Mouse (Mus musculus) limb, embryonic 11.5 days (tissue): ENCODE data around the gene Mrpl37. TPM values are rescaled to one million over a fixed set of nuclear protein-coding genes. Genes with fewer than 3 reads are reported as not detected.
A peak's percentile ranks its signal among the peaks of the same experiment; 100 is the strongest.

Experiments
- ATAC-seq: fragments of 200-750 bp; cut with Nextera tagmentation; 2 replicates; pipeline ENCODE4 v1.8.0; 2017; ENCODE audit warnings: low read depth; ENCODE audit not compliant: insufficient number of reproducible peaks, low FRiP score, low TSS enrichment
- DNase-seq: peaks from one replicate; pipeline ENCODE4 v3.0.0-alpha.2; 2015; ENCODE audit warnings: low spot score
- H3K27ac ChIP-seq: fragments of 300-500 bp; sonication (generic); replicated peaks from 2 replicates; pipeline ENCODE4 v1.5.1; 2014; ENCODE audit warnings: low read depth, mild to moderate bottlenecking, low read length
- H3K27me3 ChIP-seq: fragments of 300-500 bp; sonication (generic); 2 replicates; pipeline ENCODE4 v1.6.1; 2014; ENCODE audit warnings: mild to moderate bottlenecking, low read length, mixed read lengths; ENCODE audit not compliant: control insufficient read depth, insufficient read depth
- H3K36me3 ChIP-seq: fragments of 300-500 bp; sonication (generic); 2 replicates; pipeline ENCODE4 v1.6.1; 2014; ENCODE audit warnings: mild to moderate bottlenecking, low read length, moderate library complexity, mixed read lengths; ENCODE audit not compliant: control insufficient read depth, insufficient read depth
- H3K4me1 ChIP-seq: fragments of 300-500 bp; sonication (generic); 2 replicates; pipeline ENCODE4 v1.6.1; 2014; ENCODE audit warnings: low read length, mixed read lengths; ENCODE audit not compliant: control insufficient read depth, insufficient read depth
- H3K4me2 ChIP-seq: fragments of 300-500 bp; sonication (generic); 2 replicates; pipeline ENCODE4 v1.6.1; 2014; ENCODE audit warnings: low read depth, mild to moderate bottlenecking, moderate library complexity; ENCODE audit not compliant: severe bottlenecking
- H3K4me3 ChIP-seq: fragments of 300-500 bp; sonication (generic); 2 replicates; pipeline ENCODE4 v1.5.1; 2014; ENCODE audit warnings: low read depth, low read length
- H3K9ac ChIP-seq: fragments of 300-500 bp; sonication (generic); 2 replicates; pipeline ENCODE4 v1.6.1; 2014; ENCODE audit warnings: mild to moderate bottlenecking, low read length
- H3K9me3 ChIP-seq: fragments of 300-500 bp; sonication (generic); 2 replicates; pipeline ENCODE4 v1.6.1; 2016; ENCODE audit warnings: low read length; ENCODE audit not compliant: control insufficient read depth
- WGBS: fragments of 180-500 bp; shearing (Covaris S2); extraction: QIAGEN DNeasy Blood & Tissue Kit; methylation state at CpG from one replicate; pipeline ENCODE4 v1.1.7; 2014; 5-methylcytosine and 5-hydroxymethylcytosine counted together
- polyA plus RNA-seq: library from polyadenylated mRNA; unstranded; fragments of >200 nt; fragmentation: Nextera tagmentation; extraction: Ambion mirVana; gene quantifications from 2 replicates; pipeline ENCODE4 v1.2.1, GENCODE M21; 2014

Gene Mrpl37
- polyA plus RNA-seq, 1 experiment from 2014 or later, result 131 TPM

- ATAC-seq (no peak), DNase-seq (no peak)
- no peaks in the 10 kb centered on the region for H3K9me3 ChIP-seq
- H3K4me1 ChIP-seq, result peaks cover 27% of the 10 kb centered on the region
- no peak overlapping the region for H3K4me2 ChIP-seq
- H3K27me3 ChIP-seq, result no peaks in the 10 kb centered on the region
- H3K9ac ChIP-seq, result no peak overlapping the region
- H3K27ac ChIP-seq, result no peak overlapping the region
- no peak overlapping the region for H3K4me3 ChIP-seq
- 34% methylated on average over 15 of the region's 15 CpGs for WGBS
- no peaks in the 10 kb centered on the region for H3K36me3 ChIP-seq
These were observed 31.2 kb upstream of the Mrpl37 start for GRCm38 (mm10) chr4:107097871-107098270.

GRCm38 (mm10) chr4:107096841-107097373, 30.2 kb upstream of the Mrpl37 start, which contains the start of gene Cdcp2:
TSS of gene Cdcp2 (plus strand) at chr4:107096891.
- H3K4me1 ChIP-seq, result peaks cover 28% of the 10 kb centered on the region
- DNase-seq (no peak), ATAC-seq (no peak)
- no peaks in the 10 kb centered on the region for H3K9me3 ChIP-seq
- no peaks in the 10 kb centered on the region for H3K36me3 ChIP-seq
- no peaks in the 10 kb centered on the region for H3K27me3 ChIP-seq
- no peak within 1 kb of the TSS for H3K4me3 ChIP-seq
- no peak within 1 kb of the TSS for H3K27ac ChIP-seq
- H3K9ac ChIP-seq, result no peak within 1 kb of the TSS; the same call in 1 of the 2 replicates
- no peak within 1 kb of the TSS for H3K4me2 ChIP-seq
- WGBS, result 58% methylated on average over 16 of the region's 16 CpGs

DNA sequence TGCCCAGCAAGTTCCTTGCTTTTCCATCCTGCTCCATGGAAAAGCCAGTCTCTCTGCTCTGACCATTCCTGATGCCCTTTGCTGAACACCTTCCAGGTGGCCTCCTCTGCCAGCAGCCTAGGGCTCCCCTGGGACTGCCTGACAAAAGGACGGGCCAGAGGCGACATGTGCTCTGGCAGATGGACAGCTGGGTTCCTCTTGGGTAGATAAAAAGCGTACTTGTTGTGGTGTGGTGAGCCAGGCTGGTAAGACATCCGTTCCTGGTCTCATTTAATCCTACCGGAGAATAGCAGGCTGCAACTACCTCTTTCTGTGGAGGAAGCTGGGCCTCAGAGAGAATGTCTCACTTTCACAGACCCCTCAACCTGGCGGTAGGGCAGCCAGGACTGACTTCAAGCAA, 29.4 kb upstream of the Mrpl37 start:
- DNase-seq (no peak), ATAC-seq (no peak)
- no peaks in the 10 kb centered on the region for H3K9me3 ChIP-seq
- H3K36me3 ChIP-seq, result no peaks in the 10 kb centered on the region
- H3K4me2 ChIP-seq, result no peak overlapping the region
- no peaks in the 10 kb centered on the region for H3K27me3 ChIP-seq
- H3K4me3 ChIP-seq, result no peak overlapping the region
- no peak overlapping the region for H3K27ac ChIP-seq
- peaks cover 28% of the 10 kb centered on the region for H3K4me1 ChIP-seq
- no peak overlapping the region for H3K9ac ChIP-seq
- WGBS, result 51% methylated on average over 6 of the region's 6 CpGs

- H3K4me1 ChIP-seq, result peaks cover 28% of the 10 kb centered on the region
- 68% methylated on average over 16 of the region's 16 CpGs for WGBS
These were observed 28.0 kb upstream of the Mrpl37 start for GRCm38 (mm10) chr4:107094484-107095187.

DNA sequence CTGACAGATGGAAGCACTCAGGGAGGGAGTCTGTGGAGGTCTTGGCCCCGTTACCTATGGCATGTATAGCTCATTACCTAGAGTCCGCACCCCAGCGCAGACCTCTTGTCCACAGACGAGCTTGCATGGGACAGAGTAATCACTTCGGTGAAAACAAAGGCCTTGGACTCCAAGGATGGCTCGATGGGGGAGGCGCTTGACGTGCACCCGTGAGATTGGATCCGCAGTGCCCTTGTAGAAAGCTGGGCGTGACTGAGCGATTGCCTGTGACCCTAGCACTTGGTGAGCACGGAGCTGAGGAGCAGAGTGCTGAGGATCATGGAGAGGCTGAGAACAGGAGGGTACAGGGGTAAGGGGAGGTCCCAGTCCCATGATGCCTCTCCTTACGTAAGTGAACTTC, 25.0 kb upstream of the Mrpl37 start:
- Histone ChIP-seq H3K9me3 (no peaks in the 10 kb centered on the region), H3K27me3 (no peaks in the 10 kb centered on the region), H3K4me2 (no peak overlapping the region), H3K27ac (no peak overlapping the region), H3K4me1 (peaks cover 17% of the 10 kb centered on the region), H3K4me3 (no peak overlapping the region), H3K9ac (no peak overlapping the region), H3K36me3 (no peaks in the 10 kb centered on the region)
- DNase-seq, result no peak
- ATAC-seq, result no peak
- 74% methylated on average over 14 of the region's 14 CpGs for whole genome bisulfite sequencing

More at GRCm38 (mm10) chr4:107094484-107095187, 28.0 kb upstream of the Mrpl37 start:
- H3K9ac ChIP-seq, result no peak overlapping the region
- no peaks in the 10 kb centered on the region for H3K9me3 ChIP-seq
- H3K27me3 ChIP-seq, result no peaks in the 10 kb centered on the region
- H3K4me2 ChIP-seq, result no peak overlapping the region
- peak; percentile 49; the same call in 1 of the 2 replicates for ATAC-seq
- peak overlapping the region; percentile 2; the same call in 1 of the 2 replicates for H3K27ac ChIP-seq
- peak; percentile 65 for DNase-seq
- H3K36me3 ChIP-seq, result no peaks in the 10 kb centered on the region
- H3K4me3 ChIP-seq, result no peak overlapping the region

- Histone ChIP-seq H3K27me3 (no peaks in the 10 kb centered on the region), H3K36me3 (no peaks in the 10 kb centered on the region), H3K4me2 (0 out of 2 replicates have a peak overlapping the region, but pooled peaks have one; percentile 10), H3K9ac (peak overlapping the region; percentile 7; the same call in 1 of the 2 replicates), H3K9me3 (no peaks in the 10 kb centered on the region), H3K4me3 (no peak overlapping the region), H3K27ac (no peak overlapping the region), H3K4me1 (peaks cover 14% of the 10 kb centered on the region)
- peak; percentile 48 for DNase-seq
- ATAC-seq, result peak; percentile 78
- WGBS, result 12% methylated on average over 6 of the region's 6 CpGs
These were observed 18.2 kb upstream of the Mrpl37 start for GRCm38 (mm10) chr4:107084858-107085257.

GRCm38 (mm10) chr4:107084343-107084742, 17.7 kb upstream of the Mrpl37 start:
- H3K4me1 ChIP-seq, result peaks cover 14% of the 10 kb centered on the region
- DNase-seq, result no peak
- 0 out of 2 replicates have a peak overlapping the region, but pooled peaks have one; percentile 26 for H3K27ac ChIP-seq
- no peaks in the 10 kb centered on the region for H3K27me3 ChIP-seq
- 0 out of 2 replicates have a peak overlapping the region, but pooled peaks have one; percentile 7 for H3K9ac ChIP-seq
- no peaks in the 10 kb centered on the region for H3K9me3 ChIP-seq
- 0 out of 2 replicates have a peak overlapping the region, but pooled peaks have one; percentile 10 for H3K4me2 ChIP-seq
- no peaks in the 10 kb centered on the region for H3K36me3 ChIP-seq
- no peak overlapping the region for H3K4me3 ChIP-seq
- peak; percentile 33; the same call in 1 of the 2 replicates for ATAC-seq
- 28% methylated on average over 1 of the region's 1 CpGs for WGBS

DNA sequence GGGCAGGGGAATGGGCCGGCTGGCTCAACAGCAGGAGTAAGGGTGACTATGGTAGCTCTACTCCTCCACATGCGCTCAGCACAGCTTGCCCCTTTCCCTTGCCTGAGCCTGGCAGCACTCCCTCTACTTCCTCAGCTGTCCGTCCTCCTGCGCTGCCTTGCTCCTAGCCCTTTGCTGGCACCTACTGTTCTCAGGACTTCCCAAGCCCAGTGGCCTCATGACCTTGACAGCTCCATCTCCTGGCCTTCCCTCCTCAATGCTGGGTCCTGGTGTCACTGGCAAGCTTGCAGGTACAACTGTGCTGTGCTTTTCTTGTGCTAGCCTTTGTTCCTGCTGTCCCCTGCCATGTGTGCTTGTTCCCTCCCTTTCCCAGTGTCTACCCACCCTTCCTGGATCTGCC, 16.5 kb upstream of the Mrpl37 start:
- no peak for DNase-seq
- Histone ChIP-seq H3K4me1 (peaks cover 14% of the 10 kb centered on the region), H3K36me3 (no peaks in the 10 kb centered on the region), H3K4me3 (no peak overlapping the region), H3K27me3 (no peaks in the 10 kb centered on the region), H3K27ac (no peak overlapping the region), H3K9me3 (no peaks in the 10 kb centered on the region), H3K9ac (no peak overlapping the region), H3K4me2 (no peak overlapping the region)
- WGBS, result 94% methylated on average over 4 of the region's 4 CpGs
- ATAC-seq, result no peak
